Mouse (Mus musculus): ENCODE data around the gene D930007J09Rik. TPM values are rescaled to one million over a fixed set of nuclear protein-coding genes. Genes with fewer than 3 reads are reported as not detected.

D930007J09Rik gene
- total RNA-seq (2021) = 1 to 10 TPM in 1 of 2 experiments, not detected in 1; 1.6 TPM

DNA sequence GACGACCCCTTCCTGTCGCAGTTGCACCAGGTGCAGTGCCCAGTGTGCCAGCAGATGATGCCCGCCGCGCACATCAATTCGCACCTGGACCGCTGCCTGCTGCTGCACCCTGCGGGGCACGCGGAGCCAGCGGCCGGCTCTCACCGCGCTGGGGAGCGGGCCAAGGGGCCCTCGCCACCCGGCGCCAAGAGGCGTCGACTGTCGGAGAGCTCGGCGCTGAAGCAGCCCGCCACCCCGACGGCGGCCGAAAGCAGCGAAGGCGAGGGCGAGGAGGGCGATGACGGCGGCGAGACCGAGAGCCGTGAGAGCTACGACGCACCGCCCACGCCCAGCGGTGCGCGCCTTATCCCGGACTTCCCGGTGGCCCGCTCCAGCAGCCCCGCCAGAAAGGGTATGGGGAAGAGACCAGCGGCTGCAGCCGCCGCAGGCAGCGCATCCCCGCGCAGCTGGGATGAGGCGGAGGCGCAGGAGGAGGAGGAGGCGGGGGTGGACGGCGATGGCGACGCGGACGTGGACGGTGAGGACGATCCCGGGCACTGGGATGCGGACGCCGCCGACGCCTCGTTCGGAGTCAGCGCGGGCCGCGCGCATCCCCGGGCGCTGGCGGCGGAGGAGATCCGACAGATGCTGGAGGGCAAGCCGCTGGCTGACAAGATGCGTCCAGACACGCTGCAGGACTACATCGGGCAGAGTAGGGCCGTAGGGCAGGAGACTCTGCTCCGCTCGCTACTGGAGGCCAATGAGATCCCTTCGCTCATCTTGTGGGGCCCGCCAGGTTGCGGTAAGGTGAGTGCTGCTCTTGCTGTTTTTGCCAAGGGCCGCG lies at the start of gene D930007J09Rik:
Gene D930007J09Rik (minus strand): TSS at position 591 of the 823 bp plus-strand sequence.
- intact Hi-C loops (cut with DNase I) = no loop called here
- peak; percentile 48 for DNase-seq

GRCm38 (mm10) chr13:32851967-32852366 lies 49.3 kb upstream of the D930007J09Rik start:
- DNase-seq = peak; percentile 43
- intact Hi-C loops (cut with DNase I) = no loop called here

DNA sequence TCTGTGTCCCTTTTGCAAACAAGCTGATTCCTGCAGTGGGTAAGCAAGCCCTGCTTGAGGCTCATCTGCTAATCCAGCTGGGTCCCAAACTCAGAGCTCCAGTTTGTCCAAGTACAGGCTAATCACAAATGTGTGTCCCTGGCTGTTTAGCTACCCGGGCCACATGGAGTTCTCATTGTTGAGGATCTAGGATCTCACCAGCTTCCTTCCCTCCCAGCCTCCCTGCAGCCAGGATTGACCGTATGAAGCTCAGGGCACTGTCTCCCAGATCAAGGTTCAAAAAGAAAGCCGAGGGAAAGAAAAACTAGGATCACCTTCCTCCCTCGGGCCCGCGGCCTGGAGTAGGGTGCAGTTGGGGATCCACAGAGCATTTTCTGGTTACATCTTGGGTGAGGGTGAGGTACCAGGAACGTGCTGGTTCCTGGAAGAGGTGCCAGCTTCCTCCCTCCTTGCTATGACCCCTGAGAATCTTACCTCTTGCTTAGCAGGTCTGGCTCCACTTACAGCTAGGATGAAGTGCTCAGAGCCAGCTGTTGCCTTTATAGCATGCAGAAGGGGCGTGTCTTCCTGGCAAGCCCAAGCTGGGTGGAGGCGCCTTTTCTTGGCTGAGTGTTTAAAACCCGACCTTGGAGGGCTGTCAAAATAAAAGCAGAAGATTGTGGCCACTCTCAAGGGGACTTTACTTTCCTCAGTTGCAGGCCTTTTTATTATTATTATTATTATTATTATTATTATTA lies 48.2 kb upstream of the D930007J09Rik start, which contains the start of gene Serpinb1a:
Gene Serpinb1a (minus strand): TSS at position 518 of the 737 bp plus-strand sequence.
- no peak for DNase-seq
- intact Hi-C loops (cut with DNase I) = no loop called here

DNA sequence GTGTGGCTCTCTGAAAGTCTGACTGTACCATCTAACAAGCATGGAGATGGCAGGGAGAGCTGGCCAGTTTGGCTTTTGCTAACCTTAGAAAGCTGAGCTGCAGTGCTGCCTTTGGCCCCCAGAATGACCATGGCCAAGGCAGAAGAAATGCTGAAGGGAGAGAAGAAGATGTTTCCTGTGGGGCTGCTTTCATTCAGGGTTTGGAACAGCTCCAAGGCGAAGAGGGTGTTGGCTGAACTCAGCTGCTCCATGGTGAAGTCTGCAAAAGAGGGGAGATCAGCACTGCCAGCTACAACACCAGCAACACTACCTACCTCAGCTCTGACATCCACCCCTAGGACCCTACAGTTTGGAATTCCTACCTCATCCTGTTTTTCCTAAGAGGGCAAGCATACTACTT lies 47.5 kb upstream of the D930007J09Rik start:
- DNase-seq = no peak
- intact Hi-C loops (cut with DNase I) = no loop called here

DNA sequence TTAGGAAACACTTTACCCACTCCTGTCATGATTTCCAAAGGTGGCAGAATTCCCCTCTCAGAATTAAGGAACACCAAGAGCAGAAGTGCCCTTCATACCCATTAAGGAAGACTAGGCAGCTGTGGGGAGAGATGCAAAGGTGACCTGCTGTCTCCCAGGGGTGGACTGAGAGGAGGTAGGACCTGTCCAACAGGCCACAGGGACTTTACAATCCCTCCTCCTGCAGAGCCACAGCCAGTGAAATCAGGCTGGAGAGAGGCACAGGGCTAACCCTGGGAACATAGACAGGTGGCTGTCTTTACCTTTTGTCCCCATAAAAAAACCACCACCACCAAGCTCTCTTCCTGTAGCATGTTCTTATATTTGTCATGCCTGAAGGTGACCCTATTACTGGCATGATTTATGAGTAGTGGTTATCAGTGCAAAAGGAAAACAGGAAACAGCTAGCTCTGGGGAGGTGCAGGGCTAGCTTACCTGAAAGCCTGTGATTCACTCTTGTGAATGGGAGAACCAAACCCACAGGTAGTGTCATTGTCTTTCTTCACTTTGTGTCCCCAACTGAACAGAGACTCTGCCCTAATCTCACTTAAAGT lies 47.0 kb upstream of the D930007J09Rik start:
- intact Hi-C loops (cut with DNase I) = no loop called here
- no peak for DNase-seq

- intact Hi-C loops (cut with DNase I) = no loop called here
- DNase-seq = no peak
These were observed 46.4 kb upstream of the D930007J09Rik start for GRCm38 (mm10) chr13:32849092-32849491.

DNA sequence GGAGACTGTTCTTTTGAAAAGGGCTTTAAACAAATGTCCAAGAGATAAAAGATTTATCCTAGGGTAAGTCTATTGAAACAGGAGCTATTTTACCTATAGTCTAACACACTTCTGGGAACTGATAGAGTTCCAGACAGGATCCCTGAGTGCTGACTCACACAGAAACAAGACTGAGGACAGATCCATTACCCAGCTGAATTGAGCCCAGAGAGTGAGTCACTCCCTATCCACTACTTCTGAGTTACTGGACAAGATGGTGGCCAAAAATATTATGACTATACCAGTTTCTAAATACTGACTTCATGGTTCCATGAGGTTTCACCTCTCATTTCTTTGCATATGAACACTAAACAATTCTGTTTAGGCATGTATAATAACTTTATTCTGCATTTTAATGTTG lies 43.6 kb upstream of the D930007J09Rik start:
- intact Hi-C loops (cut with DNase I) = no loop called here
- DNase-seq = no peak

DNA sequence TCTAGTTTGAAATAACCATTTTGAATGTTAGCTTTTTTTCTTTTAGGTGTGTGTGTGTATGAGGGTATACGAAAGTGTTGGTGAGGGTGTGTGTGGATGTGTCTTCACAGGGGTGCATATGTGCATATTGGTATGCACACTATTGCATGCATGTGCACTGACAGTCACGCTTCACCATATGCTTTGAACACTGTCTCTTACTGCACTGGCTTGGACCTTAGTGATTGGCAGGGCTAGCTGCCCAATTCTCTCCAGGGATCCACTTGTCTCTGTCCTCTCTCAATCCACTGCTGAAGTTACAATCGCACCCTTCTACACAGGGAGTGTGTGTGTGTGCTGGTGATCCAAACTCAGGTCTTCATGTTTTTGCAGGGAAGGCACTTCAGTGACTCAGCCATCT lies 38.7 kb upstream of the D930007J09Rik start:
- no peak for DNase-seq
- intact Hi-C loops (cut with DNase I) = no loop called here

- intact Hi-C loops (cut with DNase I) = no loop called here
- no peak for DNase-seq
These were observed 36.7 kb upstream of the D930007J09Rik start for GRCm38 (mm10) chr13:32839314-32839713.

GRCm38 (mm10) chr13:32834513-32834912 lies 31.9 kb upstream of the D930007J09Rik start:
- intact Hi-C loops (cut with DNase I) = no loop called here
- DNase-seq = no peak

- intact Hi-C loops (cut with DNase I) = no loop called here
- DNase-seq = no peak
These were observed 30.6 kb upstream of the D930007J09Rik start for GRCm38 (mm10) chr13:32833237-32833636.

DNA sequence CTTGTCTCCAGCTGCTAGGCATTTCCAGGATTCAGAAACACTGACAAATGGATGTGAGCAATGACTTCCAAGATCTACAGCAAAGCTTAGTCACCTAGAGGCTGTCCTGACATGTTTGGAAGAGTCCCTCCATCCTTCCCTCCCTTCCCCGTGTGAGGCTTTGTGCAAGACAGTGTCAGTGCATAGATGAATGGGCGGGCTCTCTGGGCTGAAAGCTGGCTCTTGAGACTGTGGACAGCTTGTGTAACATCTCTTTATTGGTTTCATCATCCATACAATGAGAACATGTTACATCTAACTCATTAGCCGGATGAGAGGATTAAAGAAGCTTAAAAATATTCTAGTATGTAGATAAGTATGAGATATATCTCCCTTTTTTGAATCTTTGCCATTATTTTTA lies 30.1 kb upstream of the D930007J09Rik start:
- DNase-seq = no peak
- intact Hi-C loops (cut with DNase I) = no loop called here

DNA sequence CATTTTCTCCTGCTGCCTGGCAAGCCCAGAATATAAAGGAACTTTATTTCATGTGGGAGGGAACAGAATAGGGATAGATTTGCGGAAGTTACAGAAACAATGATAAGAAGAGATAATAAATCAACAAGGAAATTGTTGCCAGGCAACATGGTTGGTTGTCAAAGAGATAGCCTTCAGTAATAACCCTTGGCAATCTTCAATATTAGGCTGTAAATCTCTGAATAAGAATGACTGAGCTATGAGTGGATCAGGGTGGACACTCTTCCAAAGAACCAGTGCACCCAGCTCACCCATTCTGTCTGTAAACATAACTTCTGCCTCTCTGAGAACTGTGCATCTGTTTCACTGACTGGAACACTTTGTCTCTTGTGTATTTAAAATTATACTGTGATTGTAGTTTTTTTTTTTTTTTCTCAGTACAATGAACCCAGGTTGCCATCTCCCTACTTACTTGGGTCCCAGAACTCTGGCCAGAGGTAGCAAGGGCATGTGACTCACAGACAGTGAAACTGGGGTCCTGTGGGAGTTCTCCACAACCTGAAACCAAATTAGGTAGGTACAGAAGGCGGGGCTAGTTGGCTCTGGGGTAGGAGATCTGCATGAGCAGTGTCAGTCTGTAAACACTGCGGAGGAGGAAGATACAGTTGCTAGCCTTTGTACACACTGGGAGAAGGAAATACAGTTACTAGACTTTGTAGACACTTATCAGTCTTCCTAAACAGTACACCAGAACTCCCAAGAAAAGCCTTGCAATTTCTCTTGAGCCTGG lies 29.0 kb upstream of the D930007J09Rik start:
- intact Hi-C loops (cut with DNase I) = no loop called here
- DNase-seq = no peak

- DNase-seq = no peak
- intact Hi-C loops (cut with DNase I) = no loop called here
These were observed 26.2 kb upstream of the D930007J09Rik start for GRCm38 (mm10) chr13:32828886-32829285.

DNA sequence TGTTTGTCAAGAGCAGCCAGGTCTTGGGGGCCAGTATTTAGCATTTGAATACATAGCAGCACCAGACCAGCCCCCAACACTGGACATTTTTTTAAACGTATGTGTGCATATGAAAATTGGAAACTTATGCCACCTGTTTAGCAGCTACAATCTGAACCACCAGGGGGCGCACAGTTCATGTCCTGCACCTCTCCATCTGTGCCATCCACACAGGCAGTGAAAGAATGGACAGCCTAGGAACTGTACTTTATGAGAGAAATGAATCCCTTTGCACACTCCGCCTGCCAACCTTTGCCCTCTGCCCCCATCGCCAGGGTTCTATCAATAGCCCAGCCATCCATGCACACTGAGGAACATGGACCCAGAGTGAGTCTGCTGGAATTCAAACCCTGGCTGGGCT lies 25.3 kb upstream of the D930007J09Rik start:
- intact Hi-C loops (cut with DNase I) = no loop called here
- peak; percentile 67 for DNase-seq

DNA sequence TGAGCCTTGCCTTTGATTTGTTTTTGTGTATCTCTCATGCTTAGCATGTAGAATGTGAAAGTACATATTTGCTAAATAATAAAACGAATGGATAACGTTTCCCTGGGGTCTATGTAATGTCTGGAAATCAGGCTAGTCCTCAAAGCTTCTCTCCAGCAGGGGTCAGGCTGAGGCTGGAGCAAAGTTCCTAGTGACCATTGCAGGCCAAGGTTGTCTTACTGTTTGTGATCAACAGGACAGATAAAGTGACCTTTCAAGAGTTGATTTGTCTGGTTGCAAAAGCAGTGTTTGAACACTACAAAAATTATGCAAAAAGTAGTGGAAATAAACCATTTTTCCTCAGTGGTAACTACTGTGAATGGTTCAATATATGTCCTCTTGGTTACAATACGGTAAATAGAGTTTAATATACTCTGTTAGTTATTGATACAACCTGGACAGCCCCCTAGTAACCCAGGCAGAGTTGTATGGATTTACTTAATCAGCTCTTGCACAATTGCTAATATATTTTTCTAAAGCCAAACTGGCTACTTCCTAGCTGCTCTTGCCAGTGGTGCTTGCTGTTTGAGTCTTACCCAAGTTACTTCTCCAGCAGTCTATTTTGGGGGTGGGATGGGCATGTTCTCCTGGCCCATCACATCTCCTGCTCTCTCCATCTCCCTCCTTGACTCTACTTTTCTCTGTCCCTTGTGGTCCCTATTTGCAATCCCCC lies 24.6 kb upstream of the D930007J09Rik start:
- DNase-seq = no peak
- intact Hi-C loops (cut with DNase I) = no loop called here

DNA sequence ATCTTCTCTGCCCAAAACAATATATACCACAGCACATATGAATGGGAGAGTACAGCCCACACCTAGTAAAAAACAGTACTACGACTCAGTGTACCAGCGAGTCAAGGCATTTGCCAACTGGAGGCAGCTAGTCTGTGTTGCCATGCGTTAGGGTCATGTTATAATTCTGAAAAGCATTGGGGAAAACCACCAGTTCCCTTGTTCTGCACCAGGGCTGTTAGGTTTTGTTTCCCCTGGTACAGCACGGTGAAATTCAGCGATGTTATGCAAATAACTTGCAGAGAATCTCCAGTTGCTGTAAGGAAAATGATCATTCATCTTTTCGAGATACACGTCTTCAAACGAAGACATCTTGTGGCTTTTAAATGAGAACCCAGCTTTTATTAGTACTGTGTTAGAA lies 22.9 kb upstream of the D930007J09Rik start:
- intact Hi-C loops (cut with DNase I) = no loop called here
- no peak for DNase-seq

DNA sequence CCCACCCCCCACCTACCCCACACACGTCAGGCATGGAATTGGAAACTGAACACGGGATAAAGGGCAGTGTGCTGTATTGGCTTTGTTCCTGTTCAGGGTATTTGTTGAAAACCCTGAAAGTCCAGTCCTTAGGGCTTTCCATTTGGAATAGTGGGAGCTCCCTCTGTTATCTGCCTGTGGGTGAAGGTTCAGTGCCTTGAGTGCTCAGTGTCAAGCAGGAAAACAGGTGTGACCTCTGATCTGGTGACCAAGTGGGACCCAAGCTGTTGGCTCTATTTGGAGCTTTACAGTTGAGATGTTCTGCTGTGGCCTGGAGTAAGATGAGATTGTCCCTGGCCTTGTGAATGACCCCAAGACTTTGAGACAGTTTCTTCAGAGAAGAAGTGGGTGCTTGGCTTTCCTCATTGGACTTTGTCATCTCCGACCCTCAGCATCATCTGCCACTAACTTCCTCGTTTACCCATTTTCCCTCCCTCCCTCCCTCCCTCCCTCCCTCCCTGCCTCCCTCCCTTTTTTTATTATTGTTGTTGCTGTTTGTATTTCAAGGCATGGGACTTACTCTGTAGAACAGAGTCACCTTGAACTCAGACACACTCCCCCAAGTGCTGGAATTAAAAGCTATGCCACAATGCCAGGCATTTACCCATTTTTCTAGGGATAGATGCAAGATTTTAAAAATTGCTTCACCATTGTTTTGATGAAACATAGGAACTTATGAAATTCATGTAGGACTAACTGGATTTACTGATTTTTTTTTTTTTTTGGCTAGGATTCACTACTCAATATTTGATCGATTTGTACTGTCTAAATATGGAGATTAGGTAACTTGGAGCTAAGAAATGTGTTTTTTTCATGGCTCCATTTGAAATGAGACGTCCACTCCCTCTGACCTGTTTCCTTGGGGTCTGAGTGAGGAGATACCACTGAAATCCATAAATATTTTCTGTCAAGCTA lies 22.0 kb upstream of the D930007J09Rik start:
- DNase-seq = no peak
- intact Hi-C loops (cut with DNase I) = no loop called here

- intact Hi-C loops (cut with DNase I) = no loop called here
- DNase-seq = no peak
These were observed 20.5 kb upstream of the D930007J09Rik start for GRCm38 (mm10) chr13:32823126-32823525.

Data from left cerebral cortex, postnatal 4 days (tissue).